Mouse (Mus musculus) MEL (cell line): ENCODE measurements around the gene C8a. TPM values are rescaled to one million over a fixed set of nuclear protein-coding genes. Genes with fewer than 3 reads are reported as not detected.

Source experiments
- DNase-seq: peaks from one replicate; pipeline ENCODE4 v3.0.0; 2011; ENCODE audit warnings: low read depth, low spot score
- H3K27ac ChIP-seq: 2 replicates; pipeline ENCODE4 v1.5.1; 2012; ENCODE audit warnings: low read depth, mild to moderate bottlenecking, control low read depth, low read length, moderate library complexity; ENCODE audit not compliant: control insufficient read depth
- H3K27me3 ChIP-seq, 2 experiments: fragments of 150-350 bp in 1 of 2; sonication (generic) in 1 of 2; 2 replicates each; pipeline ENCODE4 v1.6.1; 2012; ENCODE audit warnings: low read length in 2 of 2, mild to moderate bottlenecking in 2 of 2, improper control_type of control experiment in 1 of 2, moderate library complexity in 1 of 2; ENCODE audit not compliant: insufficient read depth in 2 of 2, control insufficient read depth in 1 of 2
- H3K36me3 ChIP-seq, 2 experiments: 2 replicates each; pipeline ENCODE4 v1.6.1; 2012 to 2014; ENCODE audit warnings: low read length in 2 of 2, improper control_type of control experiment in 1 of 2, inconsistent platforms in 1 of 2, mild to moderate bottlenecking in 1 of 2; ENCODE audit not compliant: insufficient read depth in 2 of 2, control insufficient read depth in 1 of 2
- H3K4me1 ChIP-seq, 2 experiments: fragments of 150-350 bp in 1 of 2; sonication (generic) in 1 of 2; 2 replicates each; pipeline ENCODE4 v1.6.1; 2012; ENCODE audit warnings: low read length in 2 of 2, improper control_type of control experiment in 1 of 2, mild to moderate bottlenecking in 1 of 2; ENCODE audit not compliant: insufficient read depth in 2 of 2, control insufficient read depth in 1 of 2
- H3K4me3 ChIP-seq, 2 experiments: fragments of 150-350 bp in 1 of 2; sonication (generic) in 1 of 2; 2 replicates each; pipeline ENCODE4 v1.5.1; 2012; ENCODE audit warnings: low read depth in 2 of 2, low read length in 2 of 2, mild to moderate bottlenecking in 2 of 2, moderate library complexity in 2 of 2, control low read depth in 1 of 2, improper control_type of control experiment in 1 of 2; ENCODE audit not compliant: control insufficient read depth in 1 of 2, insufficient read depth in 1 of 2
- H3K79me2 ChIP-seq: 2 replicates; pipeline ENCODE4 v1.6.1; 2012; ENCODE audit warnings: mild to moderate bottlenecking, low read length, moderate library complexity; ENCODE audit not compliant: control insufficient read depth, poor library complexity, insufficient read depth
- H3K9ac ChIP-seq: 2 replicates; pipeline ENCODE4 v1.6.1; 2012; ENCODE audit warnings: low read depth, mild to moderate bottlenecking, control low read depth, low read length, moderate library complexity; ENCODE audit not compliant: control insufficient read depth, poor library complexity, severe bottlenecking
- H3K9me3 ChIP-seq: fragments of 150-350 bp; sonication (generic); replicated peaks from 2 replicates; pipeline ENCODE4 v1.6.1; 2012; ENCODE audit warnings: mild to moderate bottlenecking, low read length, improper control_type of control experiment, moderate library complexity; ENCODE audit not compliant: insufficient read depth
- BHLHE40 ChIP-seq: IDR thresholded peaks from 2 replicates; pipeline ENCODE4 v1.6.1; 2012; ENCODE audit warnings: low read depth, mild to moderate bottlenecking, inconsistent platforms, low read length, improper control_type of control experiment, borderline replicate concordance
- CHD1 ChIP-seq: IDR thresholded peaks from 2 replicates; pipeline ENCODE4 v1.6.1; 2012; ENCODE audit warnings: low read depth, mild to moderate bottlenecking, inconsistent platforms, low read length, improper control_type of control experiment
- CTCF ChIP-seq, 3 experiments: IDR thresholded peaks in 2 of 3; conservative IDR thresholded peaks in 1 of 3; 2 replicates each; pipeline ENCODE4 v1.5.1; 2011 to 2012; ENCODE audit warnings: low read length in 3 of 3, low read depth in 2 of 3, mild to moderate bottlenecking in 2 of 3, improper control_type of control experiment in 1 of 3, inconsistent platforms in 1 of 3, mixed read lengths in 1 of 3, moderate library complexity in 1 of 3; ENCODE audit not compliant: control insufficient read depth in 1 of 3, insufficient read depth in 1 of 3, poor library complexity in 1 of 3, severe bottlenecking in 1 of 3
- E2F4 ChIP-seq: IDR thresholded peaks from 2 replicates; pipeline ENCODE4 v1.6.1; 2011; ENCODE audit warnings: low read depth, low read length, improper control_type of control experiment, borderline replicate concordance
- GABPA ChIP-seq: IDR thresholded peaks from 2 replicates; pipeline ENCODE4 v1.6.1; 2012; ENCODE audit warnings: low read depth, mild to moderate bottlenecking, inconsistent platforms, low read length, improper control_type of control experiment, moderate library complexity
- GATA1 ChIP-seq: IDR thresholded peaks from 2 replicates; pipeline ENCODE4 v1.6.1; 2011; ENCODE audit warnings: low read depth, low read length, improper control_type of control experiment
- HCFC1 ChIP-seq: IDR thresholded peaks from 2 replicates; pipeline ENCODE4 v1.6.1; 2012; ENCODE audit warnings: low read depth, mild to moderate bottlenecking, inconsistent platforms, low read length, improper control_type of control experiment, moderate library complexity
- MAFK ChIP-seq: IDR thresholded peaks from 2 replicates; pipeline ENCODE4 v1.6.1; 2011; ENCODE audit warnings: low read depth, mild to moderate bottlenecking, low read length, improper control_type of control experiment, borderline replicate concordance
- MAZ ChIP-seq: IDR thresholded peaks from 2 replicates; pipeline ENCODE4 v1.6.1; 2012; ENCODE audit warnings: low read depth, mild to moderate bottlenecking, inconsistent platforms, low read length, improper control_type of control experiment
- MEF2A ChIP-seq: IDR thresholded peaks from 2 replicates; pipeline ENCODE4 v1.6.1; 2014; ENCODE audit warnings: low read depth, mild to moderate bottlenecking, inconsistent platforms, low read length, improper control_type of control experiment; ENCODE audit not compliant: poor library complexity, insufficient replicate concordance, severe bottlenecking; ENCODE audit errors: extremely low read depth
- MYB ChIP-seq: IDR thresholded peaks from 2 replicates; pipeline ENCODE4 v1.6.1; 2011; ENCODE audit warnings: mild to moderate bottlenecking, low read depth, low read length, improper control_type of control experiment
- MYC ChIP-seq: IDR thresholded peaks from 2 replicates; pipeline ENCODE4 v1.6.1; 2011; ENCODE audit warnings: low read depth, mild to moderate bottlenecking, low read length, improper control_type of control experiment, moderate library complexity
- NELFE ChIP-seq: IDR thresholded peaks from 2 replicates; pipeline ENCODE4 v1.6.1; 2011; ENCODE audit warnings: low read depth, low read length, improper control_type of control experiment
- NRF1 ChIP-seq: IDR thresholded peaks from 2 replicates; pipeline ENCODE4 v1.6.1; 2014; ENCODE audit warnings: low read depth, mild to moderate bottlenecking, inconsistent platforms, low read length, improper control_type of control experiment, moderate library complexity; ENCODE audit not compliant: poor library complexity, insufficient read depth, severe bottlenecking
- POLR2AphosphoS2 ChIP-seq: IDR thresholded peaks from 2 replicates; pipeline ENCODE4 v1.6.1; 2011; ENCODE audit warnings: low read length, improper control_type of control experiment
- RAD21 ChIP-seq: IDR thresholded peaks from 2 replicates; pipeline ENCODE4 v1.6.1; 2011; ENCODE audit warnings: mild to moderate bottlenecking, low read depth, low read length, improper control_type of control experiment
- SIN3A ChIP-seq: IDR thresholded peaks from 2 replicates; pipeline ENCODE4 v1.6.1; 2012; ENCODE audit warnings: low read length, improper control_type of control experiment, inconsistent platforms
- SMC3 ChIP-seq: IDR thresholded peaks from 2 replicates; pipeline ENCODE4 v1.6.1; 2011; ENCODE audit warnings: low read depth, low read length, improper control_type of control experiment
- TAL1 ChIP-seq: IDR thresholded peaks from 2 replicates; pipeline ENCODE4 v1.6.1; 2012; ENCODE audit warnings: mild to moderate bottlenecking, inconsistent platforms, low read length, moderate library complexity, mixed read lengths
- TBP ChIP-seq: IDR thresholded peaks from 2 replicates; pipeline ENCODE4 v1.8.0; 2011; ENCODE audit warnings: low read depth, low read length, improper control_type of control experiment
- TCF12 ChIP-seq: IDR thresholded peaks from 2 replicates; pipeline ENCODE4 v1.6.1; 2014; ENCODE audit warnings: low read depth, mild to moderate bottlenecking, inconsistent platforms, low read length, improper control_type of control experiment, moderate library complexity
- USF2 ChIP-seq, 2 experiments: IDR thresholded peaks; 2 replicates each; pipeline ENCODE4 v1.6.1; 2011 to 2012; ENCODE audit warnings: improper control_type of control experiment in 2 of 2, low read length in 2 of 2, borderline replicate concordance in 1 of 2, inconsistent platforms in 1 of 2, low read depth in 1 of 2, mild to moderate bottlenecking in 1 of 2; ENCODE audit not compliant: insufficient read depth in 1 of 2
- ZC3H11A ChIP-seq: IDR thresholded peaks from 2 replicates; pipeline ENCODE4 v1.6.1; 2012; ENCODE audit warnings: low read depth, mild to moderate bottlenecking, inconsistent platforms, low read length, improper control_type of control experiment
- ZMIZ1 ChIP-seq: IDR thresholded peaks from 2 replicates; pipeline ENCODE4 v1.6.1; 2012; ENCODE audit warnings: low read depth, mild to moderate bottlenecking, inconsistent platforms, low read length, improper control_type of control experiment, moderate library complexity
- polyA plus RNA-seq, 2 experiments: library from polyadenylated mRNA; stranded (reverse) in 1 of 2; unstranded in 1 of 2; fragments of >175 nt in 1 of 2; fragments of >200 nt in 1 of 2; gene quantifications; 2 replicates each; pipeline versions ENCODE4 v1.2.1 to v1.2.4; 2012; ENCODE audit warnings: low replicate concordance in 2 of 2, low read depth in 1 of 2; ENCODE audit not compliant: insufficient read length in 2 of 2, insufficient read depth in 1 of 2, missing spikeins in 1 of 2
- total RNA-seq: library from RNA; depleted of rRNA; stranded (reverse); fragments of 300-350 nt; gene quantifications from 2 replicates; pipeline ENCODE4 v1.2.3, GENCODE M21; 2012

The C8a gene
- total and polyA plus RNA-seq, 3 experiments = not detected

DNA sequence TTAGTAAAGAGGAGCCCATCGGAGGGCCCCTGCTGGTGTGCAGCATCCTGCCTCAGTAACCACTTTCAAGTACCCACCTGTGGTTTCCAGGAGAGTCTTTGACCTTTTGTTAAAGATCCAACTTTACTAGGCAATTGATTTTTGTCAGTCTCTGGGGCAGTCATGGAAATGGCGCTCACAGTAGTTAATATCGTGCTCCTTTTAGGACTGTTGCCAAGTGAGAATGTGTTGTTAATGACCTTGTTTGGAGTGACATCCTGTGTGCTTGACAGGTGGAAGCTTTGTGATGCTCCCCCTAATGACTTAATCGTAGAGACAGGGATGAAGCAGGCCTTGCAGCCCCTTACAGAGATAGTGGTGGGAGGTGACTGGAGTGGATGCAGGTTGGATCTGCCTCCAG is 105.9 kb downstream of the C8a start:
- Histone ChIP-seq H3K9me3 (no peaks in the 10 kb centered on the region), H3K4me1 (no peaks in the 10 kb centered on the region), H3K9ac (no peak overlapping the region), H3K27me3 (no peaks in the 10 kb centered on the region), H3K36me3 (no peaks in the 10 kb centered on the region), H3K4me3 (no peak overlapping the region), H3K27ac (no peak overlapping the region)
- no peak for TF ChIP-seq GABPA
- no peak for TF ChIP-seq SMC3
- no peak for TF ChIP-seq ZMIZ1
- no peak for TF ChIP-seq TCF12
- TF ChIP-seq MYC = no peak
- no peak for TF ChIP-seq RAD21
- TF ChIP-seq BHLHE40 = no peak
- TF ChIP-seq MAFK = no peak
- TF ChIP-seq, all 39 proteins: peak for 0
- no peaks in the 10 kb centered on the region for H3K79me2 ChIP-seq
- DNase-seq = no peak

GRCm38 (mm10) chr4:104769602-104770001 is 106.6 kb downstream of the C8a start:
- no peaks in the 10 kb centered on the region for H3K9me3 ChIP-seq

DNA sequence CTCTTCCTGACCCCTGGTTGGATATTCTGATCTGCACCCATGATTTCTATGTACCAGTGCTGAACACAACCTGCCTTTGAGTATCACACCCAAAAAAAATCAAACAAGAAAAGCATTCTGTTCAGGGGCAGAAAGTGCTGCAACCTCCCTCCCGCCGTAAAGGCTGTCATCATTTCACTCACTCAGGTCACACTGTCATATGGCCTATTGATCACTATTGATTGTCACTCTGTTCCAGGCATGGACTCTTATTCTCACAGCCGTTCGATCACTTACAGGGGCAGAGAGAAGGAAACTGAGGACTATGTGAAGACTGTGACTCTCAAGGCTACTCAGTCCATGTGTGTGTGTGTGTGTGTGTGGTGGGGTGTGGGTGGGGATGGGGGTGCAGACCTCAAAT is 108.0 kb downstream of the C8a start:
- H3K36me3 ChIP-seq = no peaks in the 10 kb centered on the region
- no peak for DNase-seq
- no peak overlapping the region for H3K9ac ChIP-seq
- H3K79me2 ChIP-seq = no peaks in the 10 kb centered on the region
- H3K4me3 ChIP-seq = no peak overlapping the region
- no peaks in the 10 kb centered on the region for H3K27me3 ChIP-seq
- no peak for TF ChIP-seq TBP
- TF ChIP-seq SMC3 = no peak
- no peak for TF ChIP-seq E2F4
- TF ChIP-seq CTCF (IDR thresholded peaks at IDR 0.05 in 2 of 3, conservative IDR thresholded peaks at IDR 0.05 in 1 of 3; ENCODE audit: control insufficient read depth in 1 of 3, insufficient read depth in 1 of 3, low read depth in 2 of 3, low read length in 3 of 3, poor library complexity in 1 of 3, severe bottlenecking in 1 of 3) = no peak
- no peak for TF ChIP-seq MAFK
- no peak for TF ChIP-seq HCFC1
- no peak overlapping the region for H3K27ac ChIP-seq
- H3K9me3 ChIP-seq = no peaks in the 10 kb centered on the region
- H3K4me1 ChIP-seq = no peaks in the 10 kb centered on the region

More at GRCm38 (mm10) chr4:104769602-104770001, 106.6 kb downstream of the C8a start:
- H3K79me2 ChIP-seq = no peaks in the 10 kb centered on the region
- no peak overlapping the region for H3K27ac ChIP-seq
- no peak for DNase-seq
- no peak for TF ChIP-seq MYC
- no peak for TF ChIP-seq ZMIZ1
- TF ChIP-seq GATA1 = no peak
- TF ChIP-seq USF2 (IDR thresholded peaks at IDR 0.05; ENCODE audit: borderline replicate concordance in 1 of 2, insufficient read depth in 1 of 2, low read depth in 1 of 2, low read length in 2 of 2) = no peak
- TF ChIP-seq NRF1 = no peak
- TF ChIP-seq SMC3 = no peak
- no peak for TF ChIP-seq MAZ
- no peak for TF ChIP-seq MEF2A
- TF ChIP-seq TAL1 = no peak
- TF ChIP-seq SIN3A = no peak
- TF ChIP-seq NELFE = no peak
- TF ChIP-seq ZC3H11A = no peak
- TF ChIP-seq TCF12 = no peak
- TF ChIP-seq POLR2AphosphoS2 = no peak
- no peak for TF ChIP-seq E2F4
- no peak for TF ChIP-seq MYB
- TF ChIP-seq CHD1 = no peak
- no peaks in the 10 kb centered on the region for H3K36me3 ChIP-seq
- no peaks in the 10 kb centered on the region for H3K4me1 ChIP-seq
- no peaks in the 10 kb centered on the region for H3K27me3 ChIP-seq
- no peak overlapping the region for H3K4me3 ChIP-seq
- no peak overlapping the region for H3K9ac ChIP-seq
